Mouse (Mus musculus) splenic B cell, adult 2 months (primary cell): ENCODE measurements around the gene Rnft2.

Experiments
- DNase-seq: peaks from one replicate; pipeline ENCODE4 v3.0.0-alpha.2; 2011; ENCODE audit warnings: low read depth, low spot score
- H3K27me3 ChIP-seq: 2 replicates; pipeline ENCODE4 v1.6.1; 2012; ENCODE audit warnings: mild to moderate bottlenecking, low read length, moderate library complexity, mixed read lengths; ENCODE audit not compliant: control insufficient read depth, poor library complexity, insufficient read depth, severe bottlenecking
- H3K36me3 ChIP-seq: 2 replicates; pipeline ENCODE4 v1.6.1; 2012; ENCODE audit warnings: mild to moderate bottlenecking, low read length, moderate library complexity, mixed read lengths; ENCODE audit not compliant: control insufficient read depth, poor library complexity, insufficient read depth, severe bottlenecking

The Rnft2 gene

GRCm38 (mm10) chr5:118145999-118146679 is 98.8 kb downstream of the Rnft2 start:
- no peaks in the 10 kb centered on the region for H3K27me3 ChIP-seq
- no peaks in the 10 kb centered on the region for H3K36me3 ChIP-seq
- no peak for DNase-seq

- H3K36me3 ChIP-seq, result no peaks in the 10 kb centered on the region
- no peak for DNase-seq
- no peaks in the 10 kb centered on the region for H3K27me3 ChIP-seq
These were observed 99.5 kb downstream of the Rnft2 start for GRCm38 (mm10) chr5:118145458-118145857.

- no peak for DNase-seq
- no peaks in the 10 kb centered on the region for H3K36me3 ChIP-seq
- H3K27me3 ChIP-seq, result no peaks in the 10 kb centered on the region
These were observed 100.1 kb downstream of the Rnft2 start for GRCm38 (mm10) chr5:118144770-118145169.

- DNase-seq, result no peak
- H3K36me3 ChIP-seq, result no peaks in the 10 kb centered on the region
- no peaks in the 10 kb centered on the region for H3K27me3 ChIP-seq
These were observed 100.6 kb downstream of the Rnft2 start for GRCm38 (mm10) chr5:118144327-118144726.

- no peaks in the 10 kb centered on the region for H3K36me3 ChIP-seq
- no peaks in the 10 kb centered on the region for H3K27me3 ChIP-seq
- DNase-seq, result no peak
These were observed 101.5 kb downstream of the Rnft2 start for GRCm38 (mm10) chr5:118143211-118144026.

- Histone ChIP-seq H3K27me3 (no peaks in the 10 kb centered on the region), H3K36me3 (no peaks in the 10 kb centered on the region)
- no peak for DNase-seq
These were observed 102.4 kb downstream of the Rnft2 start for GRCm38 (mm10) chr5:118142471-118142870.
